In the genomic region with DNA sequence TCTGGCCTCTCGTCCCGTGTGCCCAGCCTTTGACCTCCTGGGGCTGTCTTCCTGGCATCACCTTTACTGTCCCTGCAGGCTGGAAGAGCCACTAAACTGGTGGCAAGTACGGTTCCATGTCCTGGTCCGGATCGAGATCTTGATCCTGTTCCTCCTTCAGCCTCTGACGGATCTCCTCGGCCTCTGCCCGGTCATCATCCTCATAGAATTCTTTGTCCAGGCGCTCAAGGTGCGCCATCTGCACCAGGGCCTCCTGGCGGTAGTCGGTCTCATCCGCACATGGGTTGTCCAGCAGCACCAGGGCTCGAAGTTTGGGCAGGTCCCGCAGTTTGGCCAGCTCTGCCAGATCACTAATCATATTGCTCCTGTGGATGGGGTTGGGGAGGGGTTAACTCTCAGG, we compare ENCODE assay signal across 32 mouse cellular contexts. TPM values are rescaled to one million over a fixed set of nuclear protein-coding genes. Genes with fewer than 3 reads are reported as not detected.
DNase-seq lines count a peak whose midpoint lies in the region; ATAC-seq and TF ChIP-seq lines count a peak whose summit lies in the region.
"Had no signal": no experiment of that assay in that cellular context is flagged by ENCODE, and none has a peak within 500 bp of the region (broad histone marks: within the 10 kb centered on the region; RNA-seq: fewer than 3 reads in every experiment).

No protein-coding gene starts in this region.

- no peak for ATAC-seq in heart, embryonic 13.5 days (ENCODE audit: extremely low read depth, insufficient number of reproducible peaks, low FRiP score, low TSS enrichment)
- ATAC-seq: CD4-positive, CD25-positive, alpha-beta regulatory T cell, adult 4 months; liver, postnatal 0 days; Patski had no signal

- no peak overlapping the region for H3K9ac ChIP-seq in heart, embryonic 13.5 days
- H3K9ac ChIP-seq: liver, postnatal 0 days had no signal

- DNase-seq in cerebellum, adult 18-20 months, result peak; percentile 56 to 62
- DNase-seq in cerebellum, adult 9-10 months, result no peak
- no peak for DNase-seq in heart, postnatal 14 days
- no peak for DNase-seq in embryonic facial prominence, embryonic 10.5 days (ENCODE audit: low spot score)
- no peak for DNase-seq in thymus, postnatal 0 days (ENCODE audit: low spot score)
- DNase-seq: forebrain, postnatal 0 days; gastrocnemius, postnatal 14 days; heart, adult 11 months; kidney, adult 2 months; liver, postnatal 0 days; lung, postnatal 10 days; right cerebral cortex, postnatal 14 days; thymus, adult 2 months had no signal

- TF ChIP-seq CTCF in E14TG2a.4 (conservative IDR thresholded peaks at IDR 0.05; ENCODE audit: low read length), result no peak

- H3K9me3 ChIP-seq in heart, embryonic 13.5 days, result no peaks in the 10 kb centered on the region
- no peaks in the 10 kb centered on the region for H3K9me3 ChIP-seq in E14TG2a.4 (ENCODE audit: low read length)
- H3K9me3 ChIP-seq in embryonic facial prominence, embryonic 10.5 days, result no peaks in the 10 kb centered on the region
- H3K9me3 ChIP-seq: forebrain, embryonic 10.5 days; hindbrain, embryonic 13.5 days; limb, embryonic 12.5 days had no signal

- peak overlapping the region; percentile 77; the same call in 1 of the 2 replicates for H3K4me2 ChIP-seq in heart, embryonic 13.5 days

- H3K27ac ChIP-seq in heart, embryonic 13.5 days (replicated peaks), result no peak overlapping the region
- no peak overlapping the region for H3K27ac ChIP-seq in embryonic facial prominence, embryonic 10.5 days (replicated peaks)
- H3K27ac ChIP-seq: kidney, postnatal 0 days; limb, embryonic 12.5 days; stomach, postnatal 0 days had no signal

- 77% methylated on average over 15 of the region's 15 CpGs for WGBS in heart, embryonic 13.5 days
- 87% methylated on average over 15 of the region's 15 CpGs for WGBS in embryonic facial prominence, embryonic 10.5 days

- intact Hi-C loops in heart, postnatal 14 days (cut with DNase I), result no loop called here

- H3K4me1 ChIP-seq in heart, embryonic 13.5 days, result peaks cover 27% of the 10 kb centered on the region
- peaks cover 59% of the 10 kb centered on the region for H3K4me1 ChIP-seq in E14TG2a.4 (replicated peaks; ENCODE audit: low read depth, low read length)
- peaks cover 33% of the 10 kb centered on the region for H3K4me1 ChIP-seq in embryonic facial prominence, embryonic 10.5 days

- H3K27me3 ChIP-seq in heart, embryonic 13.5 days (replicated peaks), result peaks cover 43% of the 10 kb centered on the region
- peaks cover 36% of the 10 kb centered on the region for H3K27me3 ChIP-seq in E14TG2a.4 (ENCODE audit: insufficient read depth, low read length)
- peaks cover 84% of the 10 kb centered on the region for H3K27me3 ChIP-seq in embryonic facial prominence, embryonic 10.5 days (replicated peaks; ENCODE audit: low read depth, poor library complexity, severe bottlenecking)
- H3K27me3 ChIP-seq: Patski had no signal

- H3K36me3 ChIP-seq in heart, embryonic 13.5 days, result no peaks in the 10 kb centered on the region
- H3K36me3 ChIP-seq in E14TG2a.4 (ENCODE audit: insufficient read depth, low read length), result no peaks in the 10 kb centered on the region
- H3K36me3 ChIP-seq in embryonic facial prominence, embryonic 10.5 days (replicated peaks), result no peaks in the 10 kb centered on the region
- H3K36me3 ChIP-seq: forebrain, embryonic 10.5 days; hindbrain, embryonic 13.5 days; limb, embryonic 12.5 days had no signal

- no peak overlapping the region for H3K4me3 ChIP-seq in heart, embryonic 13.5 days
- H3K4me3 ChIP-seq in E14TG2a.4 (replicated peaks; ENCODE audit: low read length), result peak overlapping the region; percentile 32
- H3K4me3 ChIP-seq in embryonic facial prominence, embryonic 10.5 days, result 0 out of 2 replicates have a peak overlapping the region, but pooled peaks have one; percentile 1

RNA-seq across cellular contexts. Expression of gene Eno2, which starts 1.0 kb away (rescaled TPM):
- polyA plus RNA-seq in heart, embryonic 13.5 days (2015; fragmentation: Nextera tagmentation; extraction: Ambion mirVana), result 4.6 and 4.9 TPM in 2 replicates
- total RNA-seq in heart, postnatal 14 days (2021), result 1 to 10 TPM; 2.6 to 4.0 TPM
- polyA plus RNA-seq in embryonic facial prominence, embryonic 10.5 days (2016; fragmentation: Nextera tagmentation; extraction: Ambion mirVana), result 2.3 and 2.4 TPM in 2 replicates
- 3.8 TPM in 2 replicates for polyA plus RNA-seq in thymus, postnatal 0 days (2015; fragmentation: Nextera tagmentation; extraction: Ambion mirVana)
- total RNA-seq: neutrophil, adult 5-6 weeks had no signal

RNA-seq across cellular contexts. Expression of gene Lrrc23, which starts 9.0 kb away (rescaled TPM):
- 0.09 TPM in 1 of 2 replicates, not detected in the other for polyA plus RNA-seq in heart, embryonic 13.5 days (2015; fragmentation: Nextera tagmentation; extraction: Ambion mirVana)
- total RNA-seq in heart, postnatal 14 days (2021), result 1 to 10 TPM in 1 of 2 experiments, under 1 TPM in 1; 0.51 to 1.0 TPM
- 0.50 and 0.74 TPM in 2 replicates for polyA plus RNA-seq in embryonic facial prominence, embryonic 10.5 days (2016; fragmentation: Nextera tagmentation; extraction: Ambion mirVana)
- 2.4 and 3.2 TPM in 2 replicates for polyA plus RNA-seq in thymus, postnatal 0 days (2015; fragmentation: Nextera tagmentation; extraction: Ambion mirVana)
- total RNA-seq: adrenal gland, postnatal 4 days; ES-E14; gastrocnemius, postnatal 14 days had no signal
- polyA plus RNA-seq: heart, postnatal 0 days; Patski had no signal

RNA-seq across cellular contexts. Expression of gene Atn1, which starts 14.2 kb away (rescaled TPM):
- polyA plus RNA-seq in heart, embryonic 13.5 days (2015; fragmentation: Nextera tagmentation; extraction: Ambion mirVana), result 7.8 and 9.4 TPM in 2 replicates
- 10 to 100 TPM; 48.1 to 48.9 TPM for total RNA-seq in heart, postnatal 14 days (2021)
- polyA plus RNA-seq in embryonic facial prominence, embryonic 10.5 days (2016; fragmentation: Nextera tagmentation; extraction: Ambion mirVana), result 12.6 and 15.2 TPM in 2 replicates
- polyA plus RNA-seq in thymus, postnatal 0 days (2015; fragmentation: Nextera tagmentation; extraction: Ambion mirVana), result 4.5 and 4.7 TPM in 2 replicates

RNA-seq across cellular contexts. Expression of gene Gm45234, which starts 14.7 kb away (rescaled TPM):
- not detected in 2 replicates for polyA plus RNA-seq in heart, embryonic 13.5 days (2015; fragmentation: Nextera tagmentation; extraction: Ambion mirVana)
- total RNA-seq in heart, postnatal 14 days (2021), result 1 to 10 TPM in 1 of 2 experiments, not detected in 1; 1.5 TPM
- polyA plus RNA-seq in embryonic facial prominence, embryonic 10.5 days (2016; fragmentation: Nextera tagmentation; extraction: Ambion mirVana), result not detected in 2 replicates
- not detected in 2 replicates for polyA plus RNA-seq in thymus, postnatal 0 days (2015; fragmentation: Nextera tagmentation; extraction: Ambion mirVana)
- total RNA-seq: adrenal gland, adult 18-20 months; forebrain, postnatal 0 days; gastrocnemius, postnatal 14 days; neutrophil, adult 5-6 weeks had no signal
- polyA plus RNA-seq: cortical plate, adult 2 months; embryonic facial prominence, embryonic 11.5 days; forebrain, embryonic 10.5 days; heart, postnatal 0 days; hindbrain, embryonic 13.5 days; intestine, embryonic 14.5 days; kidney, adult 2 months; kidney, postnatal 0 days; large intestine, adult 2 months; limb, embryonic 12.5 days; liver, postnatal 0 days; midbrain, embryonic 11.5 days; stomach, postnatal 0 days; thymus, adult 2 months had no signal

RNA-seq across cellular contexts. Expression of gene Grcc10, which starts 29.3 kb away (rescaled TPM):
- polyA plus RNA-seq in heart, embryonic 13.5 days (2015; fragmentation: Nextera tagmentation; extraction: Ambion mirVana), result 364 and 411 TPM in 2 replicates
- 100 to 1,000 TPM; 323 to 327 TPM for total RNA-seq in heart, postnatal 14 days (2021)
- polyA plus RNA-seq in embryonic facial prominence, embryonic 10.5 days (2016; fragmentation: Nextera tagmentation; extraction: Ambion mirVana), result 425 and 454 TPM in 2 replicates
- 541 and 549 TPM in 2 replicates for polyA plus RNA-seq in thymus, postnatal 0 days (2015; fragmentation: Nextera tagmentation; extraction: Ambion mirVana)

Comparison
In these comparisons a context has a peak if more than half of its experiments do, and no peak if none do; other contexts are left out.
1. DNase-seq: peak in cerebellum, adult 18-20 months (2 of 2); none in cerebellum, adult 9-10 months (single experiment), heart, postnatal 14 days (0 of 2), embryonic facial prominence, embryonic 10.5 days (single experiment) and thymus, postnatal 0 days (single experiment).